Mouse (Mus musculus) cerebellum, postnatal 4 days (tissue): Measurements from ENCODE around the gene Egln1.

ENCODE experiments used
- DNase-seq, 2 experiments: peaks; one replicate each; pipeline ENCODE4 v3.0.0; 2022; ENCODE audit warnings: low spot score in 2 of 2, mixed read lengths in 1 of 2

Gene Egln1

DNA sequence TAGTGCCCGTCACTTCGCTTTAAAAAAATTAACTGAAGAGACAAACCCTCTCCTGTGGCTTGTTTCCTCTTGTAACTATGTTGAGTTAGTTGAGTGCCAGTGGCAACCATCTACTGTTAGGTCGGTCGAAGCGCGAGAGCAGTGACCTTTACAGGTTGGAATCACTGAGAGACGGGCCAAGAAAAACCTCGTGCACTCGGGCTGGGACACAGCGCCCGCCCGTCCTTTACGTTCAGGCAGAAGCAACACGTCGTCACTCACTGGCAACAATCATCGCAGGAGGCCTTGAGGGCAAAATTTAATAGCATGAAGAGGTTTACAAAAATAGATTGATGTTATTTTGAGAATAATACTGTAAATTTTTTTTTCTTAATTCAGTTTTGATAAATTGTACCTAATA lies 39.2 kb downstream of the Egln1 start:
- no peak for DNase-seq

- no peak for DNase-seq
Measured at GRCm38 (mm10) chr8:124905482-124905881, 43.6 kb downstream of the Egln1 start.

- DNase-seq: no peak
Measured at GRCm38 (mm10) chr8:124903198-124903597, 45.9 kb downstream of the Egln1 start.

DNA sequence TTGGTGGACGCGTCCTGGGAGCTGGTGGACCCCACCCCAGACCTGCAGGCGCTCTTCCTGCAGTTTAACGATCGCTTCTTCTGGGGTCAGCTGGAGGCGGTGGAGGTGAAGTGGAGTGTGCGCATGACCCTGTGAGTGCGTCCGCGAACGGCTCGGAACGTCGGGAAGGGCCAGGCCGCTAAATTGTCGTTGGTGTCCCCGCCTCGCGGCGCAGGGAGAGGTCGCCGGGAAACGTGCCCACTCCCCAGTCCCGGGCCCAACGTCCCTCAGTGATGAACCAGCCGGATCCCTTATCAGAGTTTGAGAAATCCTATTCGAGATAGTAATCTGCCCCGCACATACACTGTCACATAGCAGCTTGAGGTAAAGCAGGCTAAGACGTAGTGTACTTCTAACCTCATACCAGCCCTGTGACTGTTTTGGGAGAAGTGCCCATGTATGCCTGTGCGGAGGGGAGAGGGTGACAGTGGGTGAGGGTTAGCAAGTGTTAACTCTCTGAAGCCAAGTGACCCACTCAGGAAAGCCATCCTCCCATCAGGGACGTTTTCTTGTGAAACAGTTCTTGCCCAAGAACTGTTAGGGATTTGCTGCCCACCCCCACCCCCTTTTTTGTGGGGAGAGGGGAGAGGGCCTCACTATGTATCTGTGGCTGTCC lies 50.7 kb downstream of the Egln1 start:
- no peak for DNase-seq

DNA sequence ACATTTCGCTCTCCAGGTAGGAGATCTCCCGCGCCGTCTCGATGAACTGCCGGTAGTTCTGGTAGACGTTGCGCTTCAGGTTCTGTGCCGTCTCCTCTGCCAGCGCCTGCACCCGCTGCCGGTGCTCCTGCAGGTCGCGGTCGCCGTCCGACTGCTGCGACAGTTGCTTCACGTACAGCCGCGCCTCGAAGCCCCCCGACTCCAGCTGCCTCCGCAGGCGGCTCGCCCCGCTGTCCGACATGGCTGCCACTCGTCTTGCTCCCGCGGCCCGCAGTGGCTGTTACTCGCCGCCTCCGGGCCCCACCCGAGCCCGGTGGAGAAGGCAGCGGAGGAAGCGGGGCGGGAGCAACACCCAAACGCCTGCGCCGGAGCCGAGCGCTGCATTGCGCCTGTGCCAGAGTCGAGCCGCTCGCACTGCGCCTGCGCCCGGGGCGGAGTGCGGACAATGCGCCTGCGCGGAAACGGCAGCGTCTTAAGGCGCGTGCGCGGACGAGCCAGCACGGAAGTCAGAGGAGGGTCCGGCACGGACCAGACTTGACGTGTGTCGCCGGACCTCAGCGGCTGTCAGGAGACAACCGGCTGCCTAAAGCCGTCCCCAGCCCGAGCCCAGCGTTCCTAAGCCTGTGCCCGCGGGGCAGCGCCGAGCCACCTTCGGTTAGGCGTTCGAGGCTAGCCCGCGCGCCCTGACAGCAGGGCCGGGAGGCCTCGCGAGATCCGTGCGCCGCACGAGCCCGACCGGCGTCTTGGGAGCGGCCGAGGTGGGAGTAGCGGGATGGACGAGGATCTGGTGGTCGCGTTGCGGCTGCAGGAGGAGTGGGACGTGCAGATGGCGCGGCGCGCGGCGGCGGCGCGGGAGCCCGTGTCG lies 51.5 kb downstream of the Egln1 start, which contains the start of the genes Exoc8 and Sprtn:
Gene Exoc8 (minus strand): TSS at position 320 of the 865 bp plus-strand sequence.
Gene Sprtn (plus strand): TSS at position 501 of the 865 bp plus-strand sequence.
- DNase-seq: peak; percentile 98 to 99

DNA sequence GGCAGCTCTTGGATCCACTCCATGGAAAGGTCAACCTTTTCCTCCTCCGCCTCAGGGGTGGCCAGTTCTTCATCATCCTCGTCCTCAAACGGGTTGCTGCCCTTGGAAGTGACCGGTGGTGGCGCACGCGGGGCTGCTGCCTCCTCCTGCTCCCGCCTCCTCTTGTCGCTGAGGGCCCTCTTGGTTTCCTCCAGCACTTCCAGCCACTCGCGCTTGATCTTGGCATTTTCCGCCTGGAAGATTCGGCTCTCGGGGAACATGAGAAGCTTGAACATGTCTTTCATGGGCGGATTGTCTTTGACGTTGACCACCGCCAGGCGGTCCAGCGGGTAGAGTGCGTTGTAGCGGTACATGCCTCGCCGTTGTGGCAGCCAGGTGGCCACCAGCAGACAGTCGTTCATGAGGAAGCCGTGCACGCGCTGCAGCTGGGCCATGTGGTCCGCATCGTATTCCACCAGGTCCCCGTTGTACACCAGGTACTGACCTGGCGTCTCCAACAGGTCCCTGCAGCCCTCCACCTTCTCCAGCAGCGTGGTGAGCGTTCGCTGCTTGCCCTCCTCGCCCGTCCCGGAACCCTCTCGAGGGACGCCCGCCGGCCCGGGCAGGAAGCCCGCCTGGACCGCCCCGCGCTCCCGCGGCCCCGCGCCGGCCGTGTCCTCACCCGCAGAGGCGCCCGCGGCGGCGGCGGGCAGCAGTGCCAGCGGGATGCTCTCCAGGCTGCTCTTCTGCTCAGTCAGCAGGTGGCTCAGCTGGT lies 52.3 kb downstream of the Egln1 start:
- peak; percentile 48 to 78 for DNase-seq

- DNase-seq: no peak
Measured at GRCm38 (mm10) chr8:124896010-124896631, 53.0 kb downstream of the Egln1 start.

- no peak for DNase-seq
Measured at GRCm38 (mm10) chr8:124892596-124892995, 56.5 kb downstream of the Egln1 start.

- no peak for DNase-seq
Measured at GRCm38 (mm10) chr8:124888385-124888784, 60.7 kb downstream of the Egln1 start.

- no peak for DNase-seq
Measured at GRCm38 (mm10) chr8:124878946-124879526, 70.1 kb downstream of the Egln1 start.

DNA sequence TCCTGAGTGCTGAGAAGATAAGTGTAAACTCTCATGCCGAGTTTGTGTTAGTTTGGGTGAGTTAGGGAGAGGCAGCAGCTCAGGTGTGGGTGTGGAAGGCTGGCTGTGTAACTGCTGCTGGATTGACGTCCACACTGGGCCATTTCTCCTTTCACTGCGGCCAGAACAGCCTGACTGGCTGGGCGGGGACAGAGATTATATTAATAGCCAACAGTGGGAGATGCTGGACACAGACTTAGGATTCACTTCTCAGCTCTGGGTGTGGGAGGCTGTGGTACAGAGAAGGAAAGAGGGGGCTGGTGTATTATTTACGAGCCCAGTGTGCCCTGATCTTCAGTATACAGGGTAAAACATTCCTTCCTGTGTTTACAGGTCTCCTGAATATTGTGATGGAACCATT lies 71.0 kb downstream of the Egln1 start:
- DNase-seq: no peak

DNA sequence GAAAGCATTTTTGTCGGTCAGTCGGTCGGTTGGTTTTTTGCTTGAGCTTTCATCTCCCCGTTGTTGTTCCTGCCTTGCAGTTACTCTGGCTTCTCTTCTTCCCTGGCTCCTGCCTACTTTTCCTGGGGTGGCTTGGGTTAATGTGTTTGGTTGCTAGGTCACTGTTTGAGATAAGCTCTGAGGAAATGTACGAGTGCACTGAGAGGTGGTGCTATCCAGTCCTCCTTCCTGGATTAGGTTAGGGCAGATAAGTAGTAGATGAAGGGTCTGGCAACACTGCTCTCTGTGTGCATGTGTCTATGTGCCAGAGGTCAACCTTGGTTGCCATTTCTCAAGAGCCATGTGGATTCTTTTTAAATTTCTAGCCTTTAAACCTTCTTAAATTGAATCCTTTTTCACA lies 76.4 kb downstream of the Egln1 start:
- no peak for DNase-seq

GRCm38 (mm10) chr8:124872081-124872480 lies 77.0 kb downstream of the Egln1 start:
- no peak for DNase-seq

GRCm38 (mm10) chr8:124871474-124871873 lies 77.7 kb downstream of the Egln1 start:
- DNase-seq: no peak

DNA sequence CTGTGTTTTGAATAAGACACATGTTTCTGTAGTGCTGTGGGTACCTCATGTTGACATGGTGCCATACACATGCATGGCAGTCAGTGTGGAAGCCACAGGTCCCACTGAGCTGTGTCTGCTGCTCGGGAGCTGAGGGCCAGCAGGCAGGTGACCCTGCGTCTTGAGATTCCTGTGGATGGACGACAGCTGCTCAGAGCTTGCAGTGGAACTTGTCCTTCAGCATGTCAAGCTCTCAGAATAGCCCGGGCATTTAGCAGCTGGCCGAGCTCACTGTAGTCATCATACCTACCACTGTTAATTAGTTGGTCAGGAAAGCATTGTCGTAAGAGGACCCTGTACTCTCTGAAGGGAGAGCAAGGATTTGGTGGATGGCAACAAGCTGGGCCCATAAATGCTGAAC lies 79.4 kb downstream of the Egln1 start:
- DNase-seq: no peak

- DNase-seq: no peak
Measured at GRCm38 (mm10) chr8:124867126-124867525, 82.0 kb downstream of the Egln1 start.

DNA sequence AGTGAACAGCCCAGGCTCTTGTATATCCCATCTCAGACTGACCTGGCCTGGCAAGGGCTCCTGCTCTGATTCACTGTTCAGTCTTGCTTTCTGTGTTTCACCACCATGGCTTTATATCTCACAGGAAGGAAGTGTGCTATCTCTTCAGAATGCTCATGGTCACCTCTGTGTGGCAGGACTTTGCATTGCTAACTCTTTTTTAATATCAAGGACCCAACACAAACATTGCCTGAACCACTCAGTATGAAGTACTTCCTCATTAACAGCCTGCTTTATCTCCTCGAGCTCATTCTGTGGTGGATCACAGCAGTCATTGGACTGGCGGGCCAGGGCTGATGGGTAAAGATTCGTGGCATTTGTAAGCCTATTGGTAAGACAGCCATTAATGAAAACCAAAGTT lies 82.5 kb downstream of the Egln1 start:
- DNase-seq: no peak

DNA sequence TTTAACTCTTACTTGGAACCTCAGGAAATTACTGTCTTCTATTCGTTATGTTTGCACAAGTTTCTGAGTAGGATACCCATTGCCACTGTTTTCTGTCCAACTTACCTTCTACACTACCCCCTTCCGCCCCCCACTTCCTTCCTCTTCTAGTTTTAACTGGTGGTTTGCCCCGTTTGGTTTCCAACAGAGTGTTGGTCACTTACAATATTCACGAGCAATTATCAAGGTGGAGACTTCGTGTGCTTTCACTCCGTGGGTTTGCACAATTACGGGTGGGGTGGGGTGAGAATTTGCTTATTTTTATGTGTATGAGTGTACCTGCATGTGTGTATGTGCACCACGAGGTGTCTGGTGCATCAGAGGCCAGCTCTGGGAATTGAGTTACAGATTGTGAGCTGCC lies 85.4 kb downstream of the Egln1 start:
- no peak for DNase-seq

- DNase-seq: no peak
Measured at GRCm38 (mm10) chr8:124863163-124863677, 85.9 kb downstream of the Egln1 start.

DNA sequence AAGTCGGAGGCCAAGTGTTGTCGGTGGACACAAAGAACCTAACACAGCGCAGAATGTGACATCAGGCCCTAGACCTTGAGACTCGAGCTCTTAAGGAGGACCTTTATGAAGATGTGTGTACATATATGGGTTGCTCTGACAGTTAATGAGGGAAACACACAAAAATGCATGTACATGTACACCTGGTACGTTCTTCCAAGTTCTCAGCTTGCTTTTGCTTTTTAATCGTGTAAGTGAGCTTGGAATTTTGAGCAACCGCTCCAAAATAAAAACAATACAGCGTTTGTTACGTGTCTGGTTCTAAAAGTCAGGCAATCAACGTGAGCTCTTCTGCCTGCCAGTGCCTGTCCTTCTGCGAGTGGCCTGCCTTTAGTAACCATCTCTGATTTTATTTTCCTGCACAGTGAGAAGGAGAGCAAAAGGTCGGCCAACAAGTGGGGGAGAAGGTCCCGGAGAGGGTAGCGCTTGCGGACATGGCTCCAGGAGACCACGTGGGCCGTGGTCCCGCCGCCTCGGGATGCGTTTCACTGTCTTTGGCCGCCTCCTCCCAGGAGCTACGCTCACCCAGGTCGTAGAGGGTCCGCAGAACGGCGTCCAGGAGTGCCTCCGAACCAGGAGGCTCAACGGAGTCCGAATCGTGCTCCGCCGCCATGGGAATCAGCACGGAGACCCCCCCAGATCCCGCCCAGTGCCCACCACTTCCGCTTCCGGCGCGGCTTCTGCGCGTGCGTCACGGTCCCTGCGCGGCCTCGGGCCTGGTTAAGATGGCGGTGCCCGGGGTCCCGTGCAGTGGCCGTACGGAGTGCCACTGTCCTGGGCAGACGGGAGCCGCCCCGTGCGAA lies 86.6 kb downstream of the Egln1 start, which contains the start of the genes Gnpat and 2810004N23Rik:
Gene Gnpat (plus strand): TSS at position 713 of the 842 bp plus-strand sequence.
Gene 2810004N23Rik (minus strand): TSS at position 800 of the 842 bp plus-strand sequence.
- DNase-seq: peak; percentile 85 to 93
